Mouse (Mus musculus): ENCODE measurements around the gene Nf2.

- TF ChIP-seq REST (IDR thresholded peaks at IDR 0.05; ENCODE audit: insufficient read depth, insufficient read length) (no peak), CEBPB (IDR thresholded peaks at IDR 0.05; ENCODE audit: insufficient read depth, poor library complexity, severe bottlenecking) (no peak), POLR2A (IDR thresholded peaks at IDR 0.05; ENCODE audit: insufficient read length, low read depth) (no peak)
Measured at GRCm38 (mm10) chr11:4769293-4769692, 80.0 kb downstream of the Nf2 start.

Measured in myocyte (in vitro differentiated cells).